Mouse (Mus musculus) urinary bladder, postnatal 14 days (tissue): ENCODE measurements around the gene Runx3.

Experiments used
- DNase-seq: peaks from one replicate; pipeline ENCODE4 v3.0.0; 2021; ENCODE audit warnings: low spot score

The Runx3 gene

GRCm38 (mm10) chr4:135221632-135222407 is 101.4 kb downstream of the Runx3 start:
- DNase-seq, result no peak

DNA sequence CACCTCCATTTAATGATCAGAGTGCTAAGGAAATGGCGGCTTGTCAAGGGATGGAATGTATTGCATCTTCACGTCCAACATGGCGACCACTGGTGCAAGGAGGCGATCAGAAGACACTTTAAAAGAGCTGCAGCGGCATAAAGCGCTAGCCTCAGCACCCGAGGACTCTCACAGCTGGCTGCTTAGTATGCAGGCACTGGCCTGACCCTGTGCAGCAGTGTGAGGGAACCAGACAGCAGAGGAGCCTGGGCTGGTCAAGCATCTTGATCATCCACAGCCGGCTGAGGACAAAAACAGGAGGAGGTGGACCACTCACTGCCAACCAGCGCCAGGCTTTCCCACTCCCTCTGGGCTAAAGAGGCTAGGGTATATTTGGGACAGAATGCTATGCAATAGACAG is 103.4 kb downstream of the Runx3 start:
- DNase-seq, result no peak

GRCm38 (mm10) chr4:135226008-135226667 is 105.7 kb downstream of the Runx3 start:
- no peak for DNase-seq
